Mouse (Mus musculus) brain, embryonic 14.5 days (tissue): ENCODE data around the gene Olfr651.

Source experiments
- CTCF ChIP-seq: fragments of 200-500 bp; IDR thresholded peaks from 2 replicates; pipeline ENCODE4 v1.5.1; 2012; ENCODE audit warnings: inconsistent platforms, mild to moderate bottlenecking, moderate library complexity, borderline replicate concordance; ENCODE audit not compliant: insufficient read depth, insufficient read length; ENCODE audit errors: extremely low read depth
- POLR2A ChIP-seq: fragments of 200-500 bp; IDR thresholded peaks from 2 replicates; pipeline ENCODE4 v1.6.1; 2012; ENCODE audit warnings: mild to moderate bottlenecking, inconsistent platforms, borderline replicate concordance; ENCODE audit not compliant: poor library complexity, insufficient read depth, insufficient read length, severe bottlenecking; ENCODE audit errors: extremely low read depth

GRCm38 (mm10) chr7:104601679-104602078 lies 51.7 kb downstream of the Olfr651 start, which contains the start of gene Olfr655:
- no peak for TF ChIP-seq CTCF
- TF ChIP-seq POLR2A = no peak
